Mouse (Mus musculus) liver, adult 2 months (tissue): ENCODE results near the gene Ext2. TPM values are rescaled to one million over a fixed set of nuclear protein-coding genes. Genes with fewer than 3 reads are reported as not detected.
A peak's percentile ranks its signal among the peaks of the same experiment; 100 is the strongest.

Experiments
- DNase-seq: peaks from one replicate; pipeline ENCODE4 v3.0.0-alpha.2; 2011; ENCODE audit warnings: low read depth, low spot score; ENCODE audit errors: extremely low read depth
- H3K27ac ChIP-seq: fragments of 200-500 bp; replicated peaks from 2 replicates; pipeline ENCODE4 v1.5.1; 2012; ENCODE audit warnings: low read depth, mild to moderate bottlenecking, control low read depth, inconsistent platforms, low read length; ENCODE audit not compliant: insufficient read depth
- H3K27me3 ChIP-seq: fragments of 200-500 bp; 2 replicates; pipeline ENCODE4 v1.6.1; 2012; ENCODE audit warnings: mild to moderate bottlenecking, moderate library complexity, low read length, inconsistent platforms; ENCODE audit not compliant: control insufficient read depth, insufficient read depth
- H3K36me3 ChIP-seq: fragments of 200-500 bp; 2 replicates; pipeline ENCODE4 v1.6.1; 2012; ENCODE audit warnings: low read length, inconsistent platforms; ENCODE audit not compliant: control insufficient read depth, insufficient read depth
- H3K4me1 ChIP-seq: fragments of 200-500 bp; 2 replicates; pipeline ENCODE4 v1.6.1; 2011; ENCODE audit warnings: low read length; ENCODE audit not compliant: control insufficient read depth, insufficient read depth
- H3K4me3 ChIP-seq: fragments of 200-500 bp; 2 replicates; pipeline ENCODE4 v1.5.1; 2011; ENCODE audit warnings: low read depth, mild to moderate bottlenecking, control low read depth, low read length, moderate library complexity; ENCODE audit not compliant: insufficient read depth
- H3K79me2 ChIP-seq: fragments of 200-500 bp; 2 replicates; pipeline ENCODE4 v1.6.1; 2012; ENCODE audit warnings: inconsistent platforms, mild to moderate bottlenecking, low read length, moderate library complexity; ENCODE audit not compliant: control insufficient read depth, insufficient read depth
- H3K9ac ChIP-seq: fragments of 200-500 bp; 2 replicates; pipeline ENCODE4 v1.6.1; 2012; ENCODE audit warnings: low read depth, mild to moderate bottlenecking, control low read depth, inconsistent platforms, low read length
- CTCF ChIP-seq: fragments of 200-500 bp; IDR thresholded peaks from 2 replicates; pipeline ENCODE4 v1.5.1; 2011; ENCODE audit warnings: low read depth, low read length, control low read depth
- POLR2A ChIP-seq: fragments of 200-500 bp; IDR thresholded peaks from 2 replicates; pipeline ENCODE4 v1.6.1; 2011; ENCODE audit warnings: low read length, control low read depth; ENCODE audit not compliant: insufficient read depth; ENCODE audit errors: extremely low read depth
- WGBS: fragments of 180-500 bp; shearing (Covaris S2); methylation state at CpG from one replicate; pipeline ENCODE4 v1.1.7; 2018; 5-methylcytosine and 5-hydroxymethylcytosine counted together
- polyA plus RNA-seq: library from polyadenylated mRNA; depleted of rRNA; stranded (reverse); fragments of >200 nt; gene quantifications from 2 replicates; pipeline ENCODE4 v1.2.3, GENCODE M21; 2012
- total RNA-seq: library from RNA; depleted of rRNA; stranded (reverse); fragments of >200 nt; gene quantifications from 2 replicates; pipeline ENCODE4 v1.2.3, GENCODE M21; 2014

Ext2 gene
- total and polyA plus RNA-seq, 2 experiments: 14.1 to 19.1 TPM

- no peak overlapping the region for H3K4me3 ChIP-seq
- no peaks in the 10 kb centered on the region for H3K27me3 ChIP-seq
- no peaks in the 10 kb centered on the region for H3K79me2 ChIP-seq
- H3K36me3 ChIP-seq: peaks cover 20% of the 10 kb centered on the region
- no peak overlapping the region for H3K27ac ChIP-seq
- no peak for DNase-seq
- WGBS: 94% methylated on average over 11 of the region's 11 CpGs
- no peaks in the 10 kb centered on the region for H3K4me1 ChIP-seq
- TF ChIP-seq POLR2A (no peak), CTCF (no peak)
- no peak overlapping the region for H3K9ac ChIP-seq
Measured at GRCm38 (mm10) chr2:93729585-93729984, 92.8 kb downstream of the Ext2 start.

- Histone ChIP-seq H3K27me3 (no peaks in the 10 kb centered on the region), H3K9ac (no peak overlapping the region), H3K27ac (peak overlapping the region; percentile 98), H3K4me1 (peaks cover 26% of the 10 kb centered on the region), H3K79me2 (no peaks in the 10 kb centered on the region), H3K4me3 (no peak overlapping the region), H3K36me3 (peaks cover 10% of the 10 kb centered on the region)
- TF ChIP-seq CTCF (no peak), POLR2A (no peak)
- 19% methylated on average over 2 of the region's 2 CpGs for WGBS
- DNase-seq: peak; percentile 92
Measured at GRCm38 (mm10) chr2:93723138-93723744, 99.1 kb downstream of the Ext2 start.

GRCm38 (mm10) chr2:93720956-93721355 lies 101.4 kb downstream of the Ext2 start:
- H3K27me3 ChIP-seq: no peaks in the 10 kb centered on the region
- H3K36me3 ChIP-seq: peaks cover 2% of the 10 kb centered on the region; the same call in 1 of the 2 replicates
- H3K79me2 ChIP-seq: no peaks in the 10 kb centered on the region
- TF ChIP-seq CTCF (no peak), POLR2A (no peak)
- WGBS: 23% methylated on average over 1 of the region's 1 CpGs
- peak; percentile 94 for DNase-seq
- no peak overlapping the region for H3K4me3 ChIP-seq
- no peak overlapping the region for H3K9ac ChIP-seq
- H3K27ac ChIP-seq: peak overlapping the region; percentile 48
- H3K4me1 ChIP-seq: peaks cover 26% of the 10 kb centered on the region

- Histone ChIP-seq H3K9ac (no peak overlapping the region), H3K27ac (peak overlapping the region; percentile 48), H3K27me3 (no peaks in the 10 kb centered on the region), H3K4me3 (no peak overlapping the region), H3K4me1 (peaks cover 26% of the 10 kb centered on the region), H3K36me3 (no peaks in the 10 kb centered on the region), H3K79me2 (no peaks in the 10 kb centered on the region)
- no peak for DNase-seq
- WGBS: 91% methylated on average over 9 of the region's 9 CpGs
- TF ChIP-seq CTCF: no peak
- TF ChIP-seq POLR2A: no peak
Measured at GRCm38 (mm10) chr2:93719792-93720675, 102.3 kb downstream of the Ext2 start.

GRCm38 (mm10) chr2:93713267-93713666 lies 109.1 kb downstream of the Ext2 start:
- no peaks in the 10 kb centered on the region for H3K79me2 ChIP-seq
- H3K9ac ChIP-seq: no peak overlapping the region
- no peak for DNase-seq
- H3K4me3 ChIP-seq: no peak overlapping the region
- H3K27me3 ChIP-seq: no peaks in the 10 kb centered on the region
- H3K36me3 ChIP-seq: no peaks in the 10 kb centered on the region
- H3K27ac ChIP-seq: no peak overlapping the region
- H3K4me1 ChIP-seq: peaks cover 2% of the 10 kb centered on the region; the same call in 1 of the 2 replicates
- TF ChIP-seq POLR2A (no peak), CTCF (no peak)
